Mouse (Mus musculus) liver, embryonic 15.5 days (tissue): ENCODE measurements around the gene Eml5. TPM values are rescaled to one million over a fixed set of nuclear protein-coding genes. Genes with fewer than 3 reads are reported as not detected.
A peak's percentile ranks its signal among the peaks of the same experiment; 100 is the strongest.

ENCODE experiments used
- ATAC-seq: fragments of 200-750 bp; cut with Nextera tagmentation; 2 replicates; pipeline ENCODE4 v1.8.0; 2017; ENCODE audit warnings: moderate number of reproducible peaks, mild to moderate bottlenecking, moderate library complexity; ENCODE audit not compliant: insufficient read depth
- H3K27ac ChIP-seq: fragments of 300-500 bp; sonication (generic); replicated peaks from 2 replicates; pipeline ENCODE4 v1.5.1; 2015; ENCODE audit warnings: mild to moderate bottlenecking, inconsistent platforms
- H3K27me3 ChIP-seq: fragments of 300-500 bp; sonication (generic); 2 replicates; pipeline ENCODE4 v1.6.1; 2015; ENCODE audit warnings: mild to moderate bottlenecking, inconsistent platforms
- H3K36me3 ChIP-seq: fragments of 300-500 bp; sonication (generic); replicated peaks from 2 replicates; pipeline ENCODE4 v1.6.1; 2015; ENCODE audit warnings: moderate library complexity, mild to moderate bottlenecking, inconsistent platforms
- H3K4me1 ChIP-seq: fragments of 300-500 bp; sonication (generic); replicated peaks from 2 replicates; pipeline ENCODE4 v1.6.1; 2015; ENCODE audit warnings: inconsistent platforms
- H3K4me2 ChIP-seq: fragments of 300-500 bp; sonication (generic); 2 replicates; pipeline ENCODE4 v1.6.1; 2015; ENCODE audit warnings: moderate library complexity, mild to moderate bottlenecking, inconsistent platforms
- H3K4me3 ChIP-seq: fragments of 300-500 bp; sonication (generic); replicated peaks from 2 replicates; pipeline ENCODE4 v1.5.1; 2015; ENCODE audit warnings: mild to moderate bottlenecking, inconsistent platforms
- H3K9ac ChIP-seq: fragments of 300-500 bp; sonication (generic); 2 replicates; pipeline ENCODE4 v1.6.1; 2015; ENCODE audit warnings: moderate library complexity, mild to moderate bottlenecking, inconsistent platforms
- H3K9me3 ChIP-seq: fragments of 300-500 bp; sonication (generic); replicated peaks from 2 replicates; pipeline ENCODE4 v1.6.1; 2016; ENCODE audit warnings: inconsistent platforms
- WGBS: fragments of 180-500 bp; shearing (Covaris S2); methylation state at CpG from one replicate; pipeline ENCODE4 v1.1.7; 2015; ENCODE audit warnings: mixed read lengths; ENCODE audit not compliant: insufficient replicate concordance; 5-methylcytosine and 5-hydroxymethylcytosine counted together
- polyA plus RNA-seq: library from polyadenylated mRNA; unstranded; fragments of >200 nt; fragmentation: Nextera tagmentation; extraction: Ambion mirVana; gene quantifications from 2 replicates; pipeline ENCODE4 v1.2.1, GENCODE M21; 2015

Eml5 gene
- polyA plus RNA-seq, 1 experiment from 2014 or later, result 0.41 TPM

DNA sequence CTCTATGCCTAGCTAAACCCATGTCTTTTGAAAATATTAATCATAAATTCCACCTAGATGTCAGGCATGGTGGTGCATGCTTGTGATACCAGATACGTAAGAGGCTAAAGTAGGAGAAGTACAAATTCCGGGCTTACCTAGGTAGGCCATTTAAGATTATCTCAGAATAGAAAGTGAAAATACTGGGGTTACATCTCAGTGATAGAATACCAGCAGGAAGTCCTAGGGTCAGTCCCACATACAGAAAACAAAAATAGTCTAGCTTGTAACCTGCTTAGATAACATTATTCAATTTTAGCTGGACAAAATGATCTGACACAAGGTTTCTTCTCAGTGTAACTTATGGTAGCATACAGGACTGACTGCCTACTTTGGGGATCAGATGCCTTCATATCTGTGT lies 135.0 kb downstream of the Eml5 start:
- no peak overlapping the region for H3K27ac ChIP-seq
- no peaks in the 10 kb centered on the region for H3K9me3 ChIP-seq
- 82% methylated on average over 2 of the region's 2 CpGs for WGBS
- H3K9ac ChIP-seq, result no peak overlapping the region
- H3K4me2 ChIP-seq, result no peak overlapping the region
- no peak overlapping the region for H3K4me3 ChIP-seq
- peaks cover 74% of the 10 kb centered on the region for H3K36me3 ChIP-seq
- no peaks in the 10 kb centered on the region for H3K27me3 ChIP-seq
- no peaks in the 10 kb centered on the region for H3K4me1 ChIP-seq
- no peak for ATAC-seq

DNA sequence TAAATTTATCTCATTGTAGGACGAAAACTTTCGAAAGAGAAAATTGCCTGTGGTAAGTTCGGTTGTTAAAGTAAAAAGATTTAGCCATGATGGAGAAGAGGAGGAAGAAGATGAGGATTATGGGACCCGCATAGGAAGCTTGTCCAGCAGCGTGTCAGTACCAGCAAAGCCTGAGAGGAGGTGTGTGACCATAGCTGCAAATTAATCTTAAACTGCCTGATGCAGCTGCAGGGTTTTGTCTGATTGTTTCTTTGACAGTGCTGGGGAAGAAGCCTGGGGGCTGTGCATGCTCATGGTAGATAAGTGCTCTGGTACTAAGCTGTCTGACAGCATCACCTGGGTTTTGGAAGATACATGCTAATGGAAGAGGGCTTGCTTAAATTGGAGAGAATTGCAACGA lies 141.6 kb downstream of the Eml5 start:
- ATAC-seq, result no peak
- Histone ChIP-seq H3K9me3 (no peaks in the 10 kb centered on the region), H3K4me1 (no peaks in the 10 kb centered on the region), H3K4me3 (no peak overlapping the region), H3K27ac (no peak overlapping the region), H3K27me3 (no peaks in the 10 kb centered on the region), H3K9ac (no peak overlapping the region), H3K4me2 (no peak overlapping the region), H3K36me3 (peaks cover 83% of the 10 kb centered on the region)
- WGBS, result 71% methylated on average over 6 of the region's 6 CpGs

DNA sequence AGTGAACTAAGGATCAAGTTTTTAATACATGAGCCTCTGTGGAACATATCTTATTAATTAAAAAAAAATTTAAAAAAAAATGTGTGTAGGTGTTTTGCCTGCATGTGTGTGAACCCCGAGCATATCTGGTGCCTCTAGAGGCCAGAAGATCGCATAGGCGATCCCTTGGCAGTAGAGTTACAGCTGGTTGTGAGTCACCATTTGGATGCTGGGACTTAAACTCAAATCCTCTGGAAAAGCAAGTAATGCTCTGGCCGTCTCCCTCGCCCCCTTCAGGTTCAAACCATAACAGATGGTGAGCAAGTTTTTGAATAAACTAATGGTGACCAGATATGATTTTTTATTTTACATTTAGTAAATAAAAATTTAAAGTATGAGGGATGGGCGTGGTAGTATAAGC lies 143.6 kb downstream of the Eml5 start:
- H3K27ac ChIP-seq, result no peak overlapping the region
- H3K4me2 ChIP-seq, result no peak overlapping the region
- H3K9me3 ChIP-seq, result no peaks in the 10 kb centered on the region
- H3K9ac ChIP-seq, result no peak overlapping the region
- no peaks in the 10 kb centered on the region for H3K27me3 ChIP-seq
- peaks cover 76% of the 10 kb centered on the region for H3K36me3 ChIP-seq
- no peaks in the 10 kb centered on the region for H3K4me1 ChIP-seq
- no peak for ATAC-seq
- H3K4me3 ChIP-seq, result no peak overlapping the region
- 76% methylated on average over 6 of the region's 6 CpGs for WGBS

- Histone ChIP-seq H3K4me3 (peak overlapping the region; percentile 91), H3K4me2 (peak overlapping the region; percentile 79), H3K36me3 (peaks cover 14% of the 10 kb centered on the region; the same call in 1 of the 2 replicates), H3K9me3 (no peaks in the 10 kb centered on the region), H3K27me3 (peaks cover 13% of the 10 kb centered on the region), H3K27ac (peak overlapping the region; percentile 90), H3K4me1 (peaks cover 23% of the 10 kb centered on the region), H3K9ac (peak overlapping the region; percentile 85)
- ATAC-seq, result 0 out of 2 replicates have a peak, but pooled peaks have one; percentile 19
- 0% methylated on average over 14 of the region's 14 CpGs for WGBS
Measured at GRCm38 (mm10) chr12:98747380-98747753, 153.9 kb downstream of the Eml5 start.

- peak within 1 kb of the TSS; percentile 85 for H3K9ac ChIP-seq
- H3K9me3 ChIP-seq, result no peaks in the 10 kb centered on the region
- peaks cover 13% of the 10 kb centered on the region for H3K27me3 ChIP-seq
- WGBS, result under 1% methylated on average over 87 of the region's 87 CpGs
- peak within 1 kb of the TSS; percentile 91 for H3K4me3 ChIP-seq
- H3K4me2 ChIP-seq, result peak within 1 kb of the TSS; percentile 79
- peak within 1 kb of the TSS; percentile 90 for H3K27ac ChIP-seq
- peak; percentile 92 for ATAC-seq
- peaks cover 12% of the 10 kb centered on the region; the same call in 1 of the 2 replicates for H3K36me3 ChIP-seq
- H3K4me1 ChIP-seq, result peaks cover 23% of the 10 kb centered on the region
Measured at GRCm38 (mm10) chr12:98746746-98747379, 154.4 kb downstream of the Eml5 start, which contains the start of gene Zc3h14. Gene Zc3h14 (plus strand): TSS chr12:98746964.

- 18% methylated on average over 2 of the region's 2 CpGs for WGBS
Measured at GRCm38 (mm10) chr12:98746131-98746530, 155.2 kb downstream of the Eml5 start.

GRCm38 (mm10) chr12:98745626-98746025 lies 155.7 kb downstream of the Eml5 start:
- Histone ChIP-seq H3K27ac (no peak overlapping the region), H3K27me3 (peaks cover 22% of the 10 kb centered on the region), H3K4me1 (peaks cover 23% of the 10 kb centered on the region), H3K36me3 (0 out of 2 replicates have a peak, but pooled peaks cover 3% of the 10 kb centered on the region), H3K4me2 (no peak overlapping the region), H3K9me3 (no peaks in the 10 kb centered on the region), H3K4me3 (no peak overlapping the region), H3K9ac (no peak overlapping the region)
- 65% methylated on average over 4 of the region's 4 CpGs for WGBS
- no peak for ATAC-seq

More at GRCm38 (mm10) chr12:98746131-98746530, 155.2 kb downstream of the Eml5 start:
- Histone ChIP-seq H3K9ac (no peak overlapping the region), H3K9me3 (no peaks in the 10 kb centered on the region), H3K4me3 (peak overlapping the region; percentile 91), H3K27me3 (peaks cover 17% of the 10 kb centered on the region), H3K36me3 (peaks cover 6% of the 10 kb centered on the region; the same call in 1 of the 2 replicates), H3K4me2 (peak overlapping the region; percentile 79), H3K4me1 (peaks cover 23% of the 10 kb centered on the region), H3K27ac (peak overlapping the region; percentile 90; the same call in 1 of the 2 replicates)
- ATAC-seq, result peak; percentile 58

- Histone ChIP-seq H3K27me3 (peaks cover 65% of the 10 kb centered on the region), H3K27ac (peak overlapping the region; percentile 55; the same call in 1 of the 2 replicates)
Measured at GRCm38 (mm10) chr12:98741011-98741501, 160.2 kb downstream of the Eml5 start.

DNA sequence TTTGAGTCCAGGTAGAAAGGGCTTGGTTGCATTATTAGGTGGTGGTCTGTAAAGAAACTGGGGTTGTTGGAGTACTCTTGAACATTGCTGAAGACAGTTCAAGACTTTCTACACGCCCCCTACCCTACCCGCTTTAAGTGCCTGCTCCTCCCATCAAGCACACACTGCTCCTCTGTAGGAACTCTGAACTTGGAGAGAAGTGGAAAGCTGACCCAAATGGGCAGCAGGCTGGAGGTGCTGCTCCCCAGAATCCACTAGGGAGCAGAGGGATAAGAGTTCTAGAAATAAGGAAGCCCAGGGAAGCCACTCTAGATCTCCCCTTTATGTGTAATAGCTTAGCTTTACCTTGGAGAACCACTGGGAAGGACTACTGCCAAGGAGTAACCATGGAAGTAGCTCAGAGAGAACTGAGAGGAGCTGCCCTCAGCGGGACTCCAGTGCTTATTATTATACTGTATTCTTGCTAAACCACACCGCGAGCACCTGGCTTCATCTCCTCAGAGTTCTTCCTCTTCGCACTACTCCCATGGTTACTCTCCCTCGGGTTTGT lies 163.4 kb downstream of the Eml5 start:
- Histone ChIP-seq H3K27ac (0 out of 2 replicates have a peak overlapping the region, but pooled peaks have one; percentile 24), H3K4me3 (peak overlapping the region; percentile 60), H3K36me3 (no peaks in the 10 kb centered on the region), H3K27me3 (peaks cover 74% of the 10 kb centered on the region), H3K9me3 (no peaks in the 10 kb centered on the region), H3K4me2 (peak overlapping the region; percentile 67), H3K4me1 (peaks cover 29% of the 10 kb centered on the region), H3K9ac (no peak overlapping the region)
- ATAC-seq, result no peak
- WGBS, result 16% methylated on average over 7 of the region's 7 CpGs

More at GRCm38 (mm10) chr12:98741011-98741501, 160.2 kb downstream of the Eml5 start:
- Histone ChIP-seq H3K36me3 (no peaks in the 10 kb centered on the region), H3K4me1 (peaks cover 12% of the 10 kb centered on the region), H3K4me2 (no peak overlapping the region), H3K9ac (no peak overlapping the region), H3K9me3 (no peaks in the 10 kb centered on the region), H3K4me3 (no peak overlapping the region)
- no peak for ATAC-seq
- 38% methylated on average over 3 of the region's 3 CpGs for WGBS

GRCm38 (mm10) chr12:98736951-98737800 lies 164.1 kb downstream of the Eml5 start, which contains the start of gene Ptpn21:
Gene Ptpn21 (minus strand): TSS chr12:98737405.
- H3K9ac ChIP-seq, result peak within 1 kb of the TSS; percentile 54; the same call in 1 of the 2 replicates
- peaks cover 70% of the 10 kb centered on the region for H3K27me3 ChIP-seq
- H3K4me1 ChIP-seq, result peaks cover 29% of the 10 kb centered on the region
- H3K4me2 ChIP-seq, result peak within 1 kb of the TSS; percentile 67
- 0 out of 2 replicates have a peak, but pooled peaks cover 2% of the 10 kb centered on the region for H3K36me3 ChIP-seq
- H3K4me3 ChIP-seq, result peak within 1 kb of the TSS; percentile 60
- H3K27ac ChIP-seq, result peak within 1 kb of the TSS; percentile 57; the same call in 1 of the 2 replicates
- WGBS, result 1% methylated on average over 74 of the region's 75 CpGs
- ATAC-seq, result peak; percentile 41; the same call in 1 of the 2 replicates
- H3K9me3 ChIP-seq, result no peaks in the 10 kb centered on the region
